Mouse (Mus musculus): ENCODE data around the gene Man1b1.

Man1b1 gene

DNA sequence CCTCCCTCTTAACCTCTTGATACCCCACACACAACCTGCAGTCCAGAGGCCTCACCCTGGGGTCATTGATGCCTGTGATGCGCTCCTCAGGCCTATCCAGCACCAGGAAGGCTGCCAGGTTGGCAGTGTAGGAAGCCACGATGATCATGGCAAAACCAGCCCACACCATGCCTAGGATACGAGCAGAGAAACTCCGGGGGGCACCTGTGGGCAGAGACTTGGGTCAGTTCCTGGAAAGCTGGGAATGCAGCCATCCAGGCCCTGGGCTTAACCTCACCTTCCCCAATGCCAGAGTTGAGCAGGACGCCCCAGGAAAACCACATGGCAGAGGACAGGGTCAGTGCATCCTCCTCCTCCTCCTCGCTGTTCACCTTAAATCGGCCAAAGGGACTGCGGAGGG lies 35.0 kb upstream of the Man1b1 start:
- no peak for TF ChIP-seq GATA4 (IDR thresholded peaks at IDR 0.05; ENCODE audit: insufficient replicate concordance, low read length)

DNA sequence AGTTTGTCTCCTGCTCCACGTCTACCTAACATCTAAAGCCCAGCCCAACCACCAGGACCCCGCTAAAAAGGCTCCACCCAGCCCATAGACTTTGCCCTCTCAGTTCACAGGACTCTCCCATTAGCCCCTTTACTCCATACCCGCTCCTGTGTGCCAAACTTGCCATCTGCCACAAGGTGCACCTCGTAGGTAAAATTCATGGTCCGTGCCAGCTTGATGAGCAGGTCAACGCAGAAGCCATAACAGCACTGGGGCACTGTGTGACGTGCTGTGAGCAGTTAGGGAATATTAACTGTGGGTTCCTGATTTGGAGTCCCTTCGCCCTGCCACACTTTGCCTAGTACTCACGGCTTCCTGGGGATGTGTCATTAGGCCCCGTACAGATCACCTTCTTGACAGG lies 34.1 kb upstream of the Man1b1 start:
- no peak for TF ChIP-seq GATA4 (IDR thresholded peaks at IDR 0.05; ENCODE audit: insufficient replicate concordance, low read length)

DNA sequence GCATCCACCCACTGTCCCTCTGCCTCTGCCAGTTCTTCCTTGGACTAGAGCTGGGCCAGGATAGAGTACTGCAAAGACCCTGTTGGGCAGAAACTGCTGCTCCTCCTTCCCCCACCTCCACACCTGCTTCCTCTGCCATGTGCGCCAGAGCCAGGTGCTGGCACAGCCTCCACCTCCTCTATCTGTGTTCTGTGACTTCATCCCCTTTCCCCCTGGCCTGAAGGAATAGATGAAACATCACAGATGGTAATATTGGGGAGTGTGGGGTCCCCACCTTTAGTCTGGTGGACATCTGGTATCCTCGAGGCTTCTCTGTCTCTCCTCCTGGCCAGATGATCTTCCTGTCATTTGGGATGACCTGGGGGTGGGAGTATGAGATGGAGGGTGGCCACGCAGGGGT lies 28.7 kb upstream of the Man1b1 start:
- TF ChIP-seq GATA4 (IDR thresholded peaks at IDR 0.05; ENCODE audit: insufficient replicate concordance, low read length) = no peak

DNA sequence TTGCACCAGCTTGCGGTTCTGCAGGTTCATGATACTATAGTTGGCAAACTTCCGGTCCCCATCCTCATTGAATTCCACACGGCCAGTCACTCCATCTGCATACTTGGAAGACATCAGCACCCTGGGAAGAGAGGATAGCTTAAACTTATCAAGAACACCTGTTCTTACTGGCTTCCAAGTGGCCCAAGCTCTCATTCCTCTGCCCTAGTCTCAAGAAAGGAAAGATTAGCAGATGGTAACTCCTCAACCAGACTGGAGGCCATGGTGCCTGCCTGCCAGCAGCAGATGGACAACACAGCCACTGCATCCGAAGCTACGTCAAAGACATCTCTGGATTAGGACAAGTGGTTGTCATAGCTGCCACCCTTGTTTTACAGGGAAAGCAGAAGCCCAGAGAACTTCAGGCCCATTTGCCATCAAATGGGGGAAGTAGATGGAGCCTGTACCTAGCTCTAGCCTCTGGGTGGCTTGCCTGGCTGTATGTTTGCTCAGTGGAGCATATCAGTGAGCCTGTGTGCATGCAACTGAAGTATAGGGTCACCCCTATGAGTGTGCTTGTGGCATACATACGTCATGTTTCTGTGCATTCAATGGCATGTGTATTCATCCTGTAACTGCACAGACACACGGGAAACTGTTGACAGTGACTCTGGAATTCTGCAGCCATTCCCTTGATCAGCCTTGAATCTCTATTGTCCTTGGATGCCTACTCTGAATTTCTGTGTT lies 28.0 kb upstream of the Man1b1 start:
- no peak for TF ChIP-seq GATA4 (IDR thresholded peaks at IDR 0.05; ENCODE audit: insufficient replicate concordance, low read length)

DNA sequence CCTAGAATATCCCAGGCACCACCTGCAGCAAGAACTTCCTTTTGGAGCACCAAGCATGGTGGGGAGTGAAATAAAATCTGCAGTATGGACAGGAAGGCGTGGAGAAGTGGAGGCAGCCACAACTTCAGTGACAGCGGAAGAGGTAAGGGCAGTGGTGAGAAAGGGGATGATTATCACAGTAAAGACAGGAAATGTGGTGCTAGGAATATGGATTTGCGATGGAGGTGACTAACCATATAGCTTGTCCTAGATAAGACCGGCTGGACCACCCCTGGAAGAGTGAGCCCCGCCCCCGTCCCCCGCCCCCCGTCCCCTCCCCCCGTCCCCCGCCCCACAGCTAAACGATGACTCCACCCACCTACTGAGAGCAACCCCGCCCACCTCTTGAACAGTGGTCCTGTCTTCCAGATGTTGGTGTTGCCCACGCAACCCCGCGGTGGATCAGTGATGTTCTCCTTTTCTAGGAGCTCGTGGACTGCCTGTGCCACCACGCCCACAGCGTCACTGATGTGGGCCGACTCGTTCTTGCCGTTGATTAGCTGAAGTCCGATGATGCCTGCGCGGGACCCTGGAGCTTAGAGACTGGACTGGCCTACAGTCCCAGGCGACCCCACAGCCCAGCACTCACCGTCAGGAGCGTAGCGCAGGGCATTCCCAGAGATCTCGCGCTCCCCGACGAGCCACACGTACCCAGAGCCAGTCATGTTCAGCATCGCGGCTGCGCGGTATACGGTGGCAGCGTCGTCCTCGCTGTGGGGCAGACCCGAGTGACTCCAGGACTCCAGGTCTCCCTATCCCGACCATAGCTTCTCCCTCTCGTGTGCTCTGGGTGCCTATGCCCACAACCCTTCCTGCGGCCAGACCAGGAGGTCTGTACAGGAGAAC lies 27.2 kb upstream of the Man1b1 start:
- TF ChIP-seq GATA4 (IDR thresholded peaks at IDR 0.05; ENCODE audit: insufficient replicate concordance, low read length) = no peak

DNA sequence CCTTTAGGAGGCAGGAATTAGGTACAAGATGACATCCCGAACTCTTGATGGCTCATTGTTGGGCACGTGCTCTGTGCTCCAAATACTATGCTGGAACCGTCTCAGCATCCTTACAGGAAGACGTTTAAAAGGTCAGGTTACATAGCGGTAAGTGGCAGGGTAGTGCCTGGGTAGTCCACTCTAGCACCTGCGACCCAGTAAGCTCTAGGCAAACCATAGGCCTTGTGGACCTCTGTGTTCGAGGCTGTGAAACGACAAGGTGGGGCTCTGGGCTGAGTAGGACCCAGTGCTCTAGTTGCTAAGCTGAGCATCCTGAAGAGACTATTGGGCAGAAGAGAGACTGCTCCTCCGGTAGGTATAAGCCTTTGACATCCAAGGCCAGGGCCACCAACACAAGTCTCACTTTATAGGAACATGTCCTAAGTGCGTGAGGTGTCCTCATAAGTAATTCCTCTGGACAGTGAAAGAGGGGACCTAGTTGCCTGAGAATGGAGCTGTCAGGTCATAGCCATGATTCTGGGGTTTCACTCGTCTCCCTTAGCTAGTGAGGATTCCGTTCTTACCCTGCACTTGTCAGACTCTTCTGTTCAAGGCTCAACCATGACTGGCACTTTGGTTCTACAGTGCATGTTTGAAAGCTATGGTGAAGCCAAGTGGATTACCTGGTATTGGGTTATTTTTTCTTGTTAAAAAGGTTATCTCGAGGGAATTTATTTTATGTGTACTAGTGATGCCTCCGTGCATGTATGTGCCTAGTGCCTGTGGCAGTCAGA lies 26.4 kb upstream of the Man1b1 start:
- TF ChIP-seq GATA4 (IDR thresholded peaks at IDR 0.05; ENCODE audit: insufficient replicate concordance, low read length) = no peak

DNA sequence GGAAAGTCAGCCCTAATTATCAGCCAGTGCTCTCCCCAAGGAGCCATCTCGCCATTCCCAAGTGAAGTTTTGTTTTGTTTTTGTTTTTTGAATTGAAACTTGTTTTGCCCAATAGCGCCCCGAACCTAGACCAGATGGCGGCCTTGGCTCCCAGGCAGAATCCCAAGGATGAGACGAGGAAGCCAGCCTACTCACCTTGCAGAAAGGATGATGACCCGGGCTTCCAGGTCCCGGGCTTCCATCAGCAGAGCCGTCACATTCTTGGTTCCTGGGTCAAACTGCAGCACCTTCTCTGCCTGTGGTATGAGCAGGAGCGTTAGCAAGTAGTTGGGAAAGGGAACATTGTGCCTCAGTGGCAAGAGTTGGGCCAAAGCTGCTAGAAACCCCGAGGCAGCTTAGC lies 22.0 kb upstream of the Man1b1 start:
- no peak for TF ChIP-seq GATA4 (IDR thresholded peaks at IDR 0.05; ENCODE audit: insufficient replicate concordance, low read length)

DNA sequence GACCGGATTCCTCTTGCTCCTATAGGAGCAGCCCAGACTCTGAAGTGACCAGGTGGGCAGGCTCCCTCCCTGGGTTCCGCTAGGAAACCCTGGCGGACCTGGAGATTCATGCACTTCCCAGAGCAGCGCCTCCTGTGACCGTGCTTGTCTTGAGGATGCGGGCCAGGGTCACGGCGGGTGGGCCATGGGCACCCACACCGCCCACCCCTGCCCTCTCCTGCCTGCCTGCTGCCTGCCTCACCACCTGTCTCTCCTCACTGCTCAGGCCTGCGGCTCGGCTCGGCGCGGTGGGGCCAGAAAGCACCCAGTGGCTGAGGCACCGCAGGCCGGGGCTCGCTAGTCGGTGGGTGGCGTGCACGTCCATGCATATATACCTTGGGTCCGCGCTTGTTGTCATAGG lies 21.2 kb upstream of the Man1b1 start:
- TF ChIP-seq GATA4 (IDR thresholded peaks at IDR 0.05; ENCODE audit: insufficient replicate concordance, low read length) = no peak

DNA sequence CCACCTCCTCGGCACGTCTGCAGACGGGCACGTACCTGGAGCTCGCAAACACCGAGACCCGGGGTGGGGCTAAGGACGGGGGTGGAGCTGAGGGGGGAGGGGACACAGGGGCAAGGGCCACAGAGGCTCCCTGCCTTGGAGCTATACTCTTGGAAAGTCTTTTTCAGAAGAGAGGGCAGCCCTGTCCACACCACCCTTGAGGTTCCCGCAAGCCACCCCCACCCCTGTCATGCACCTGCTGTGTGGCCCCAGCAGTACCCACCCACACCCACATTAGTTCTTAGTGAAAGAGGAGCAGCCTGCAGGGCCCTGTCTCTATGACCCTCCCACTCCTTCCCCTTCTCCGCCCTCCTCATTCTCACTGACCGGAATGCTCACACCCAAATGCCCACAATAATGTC lies 20.6 kb upstream of the Man1b1 start:
- TF ChIP-seq GATA4 (IDR thresholded peaks at IDR 0.05; ENCODE audit: insufficient replicate concordance, low read length) = no peak

DNA sequence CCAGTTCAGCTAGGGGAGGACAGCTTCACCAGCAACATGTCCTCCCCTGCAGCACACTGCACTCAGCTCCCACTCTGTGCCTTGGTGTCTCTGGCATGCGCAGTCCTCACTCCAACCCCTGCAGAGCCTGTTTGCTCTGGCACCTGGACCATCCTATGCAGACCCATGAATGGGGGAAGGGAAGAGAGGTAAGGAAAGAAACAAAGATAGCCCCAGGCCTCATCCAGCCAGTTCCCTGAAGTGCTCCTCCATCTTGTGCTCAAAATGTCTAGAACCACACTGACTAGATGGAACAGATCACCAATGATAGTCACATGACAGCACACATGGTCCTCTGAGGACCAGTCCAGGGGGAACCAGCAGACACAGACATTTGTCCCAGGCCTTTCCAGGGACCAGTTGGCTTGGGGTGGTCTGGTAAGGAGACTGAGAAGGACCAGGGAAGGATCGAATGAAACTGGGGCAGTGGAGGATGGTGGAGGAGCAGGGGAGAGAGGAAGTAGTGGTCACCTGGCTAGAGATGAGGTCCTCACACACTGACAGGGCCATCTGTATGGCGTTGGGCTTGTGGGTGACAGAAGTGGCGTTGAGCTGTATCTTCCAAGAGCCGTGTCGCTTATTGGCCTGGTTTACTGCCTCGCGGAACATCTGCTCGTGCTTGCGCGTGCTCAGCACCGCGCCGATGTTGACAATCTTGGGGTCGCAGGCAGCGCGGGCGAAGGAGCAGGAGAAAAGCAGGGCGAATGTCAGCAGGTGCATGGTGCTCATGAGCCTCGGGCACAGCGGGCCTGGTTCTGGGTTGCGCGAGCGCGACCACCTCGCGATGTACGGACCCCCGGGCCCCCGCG lies 13.8 kb upstream of the Man1b1 start:
- TF ChIP-seq GATA4 (IDR thresholded peaks at IDR 0.05; ENCODE audit: insufficient replicate concordance, low read length) = no peak

DNA sequence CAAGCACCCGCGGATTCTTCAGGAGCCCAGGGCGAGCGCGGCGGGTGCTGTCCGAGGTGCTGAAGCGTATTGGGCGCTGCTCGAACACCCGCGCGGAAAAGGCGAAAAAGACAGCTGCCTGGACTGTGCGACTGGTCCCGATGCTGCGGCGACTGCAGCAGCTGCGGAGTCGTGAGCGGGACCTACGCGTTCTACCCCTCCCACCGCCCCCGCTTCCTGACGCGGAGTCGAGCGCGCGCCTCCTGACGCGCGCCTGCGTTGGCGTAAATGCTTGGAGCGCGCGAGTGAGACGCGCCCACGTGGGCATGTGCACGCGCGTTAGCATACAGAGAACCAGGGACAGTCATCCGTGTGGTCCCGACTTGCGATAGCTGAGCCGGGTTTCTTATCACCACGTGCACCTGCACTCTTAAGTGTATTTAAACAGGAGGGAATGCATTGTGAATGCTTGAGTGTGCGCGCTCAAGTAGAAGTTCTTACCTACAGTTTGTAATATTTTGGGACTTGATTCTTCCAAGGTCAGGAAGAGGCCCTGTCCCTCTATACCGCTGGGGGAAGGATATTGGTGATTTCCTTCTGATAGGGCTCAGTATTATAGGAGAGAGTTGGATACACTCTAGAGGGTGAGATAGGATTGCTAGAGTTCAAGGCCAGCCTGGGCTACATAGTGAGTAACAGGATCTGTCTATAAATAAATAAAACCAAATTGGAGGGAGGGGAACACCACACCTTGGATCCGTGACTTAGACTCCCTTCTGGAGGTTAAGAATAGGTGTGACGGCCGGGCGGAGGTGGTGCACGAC lies 13.0 kb upstream of the Man1b1 start, which contains the start of gene Grin1:
Grin1 (minus strand) TSS at position 217 of the 803 bp plus-strand sequence.
- TF ChIP-seq GATA4 (IDR thresholded peaks at IDR 0.05; ENCODE audit: insufficient replicate concordance, low read length) = no peak

DNA sequence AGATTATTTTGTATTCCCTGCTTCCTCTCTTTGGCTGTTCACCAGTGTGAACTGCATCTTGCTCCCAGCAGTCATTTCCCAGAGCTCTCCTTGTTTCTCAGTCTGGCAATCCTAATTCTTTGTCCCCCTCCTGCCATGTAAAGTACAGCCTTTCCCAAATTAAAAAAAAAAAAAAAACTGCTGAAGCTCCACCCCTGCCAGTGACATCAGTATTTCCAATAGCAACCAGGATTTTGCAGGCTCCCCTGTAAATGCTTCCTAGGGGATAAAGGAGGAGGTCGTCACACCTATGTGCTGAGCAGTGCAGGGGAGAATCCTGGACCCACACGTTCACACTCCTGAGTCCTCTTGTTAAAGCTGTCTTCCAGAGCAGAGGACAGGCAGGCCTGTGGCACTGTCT lies 12.1 kb upstream of the Man1b1 start:
- no peak for TF ChIP-seq GATA4 (IDR thresholded peaks at IDR 0.05; ENCODE audit: insufficient replicate concordance, low read length)

DNA sequence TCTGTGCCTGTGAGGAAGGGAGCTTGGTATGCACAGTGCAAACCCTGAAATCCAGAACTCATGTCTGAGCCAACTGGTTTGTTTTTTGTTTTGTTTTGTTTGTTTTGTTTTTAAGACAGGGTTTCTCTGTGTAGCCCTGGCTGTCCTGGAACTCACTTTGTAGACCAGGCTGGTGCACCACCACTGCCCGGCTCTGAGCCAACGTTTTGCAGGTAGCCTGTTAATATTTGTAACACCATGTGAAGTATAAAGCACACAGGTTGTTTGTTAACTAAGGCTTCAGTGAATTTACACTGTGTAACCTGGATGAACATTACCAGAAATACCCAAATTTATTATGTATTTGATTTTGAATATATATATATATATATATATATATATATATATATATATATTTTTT lies 6.1 kb upstream of the Man1b1 start:
- TF ChIP-seq GATA4 (IDR thresholded peaks at IDR 0.05; ENCODE audit: insufficient replicate concordance, low read length) = no peak

DNA sequence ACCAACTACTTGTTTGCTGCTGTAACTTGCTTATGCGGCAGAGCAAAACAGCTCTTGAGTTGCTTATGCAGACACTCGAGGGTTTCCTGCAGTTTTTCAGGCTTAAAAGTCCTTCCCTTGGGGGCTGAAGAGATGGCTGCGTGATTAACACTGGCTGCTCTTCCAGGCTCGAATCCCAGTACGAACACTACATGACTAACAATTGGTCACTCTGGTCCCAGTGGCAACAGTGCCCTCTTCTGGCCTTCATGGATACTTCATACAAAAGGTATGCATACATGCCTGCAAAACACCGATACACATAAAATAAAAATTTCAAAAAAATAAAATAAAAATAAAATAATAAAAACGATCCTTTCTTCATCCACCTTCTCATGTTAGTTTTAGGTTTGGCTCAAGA lies 3.7 kb upstream of the Man1b1 start:
- TF ChIP-seq GATA4 (IDR thresholded peaks at IDR 0.05; ENCODE audit: insufficient replicate concordance, low read length) = no peak
